Mouse (Mus musculus): ENCODE measurements around the gene Fgg.

Fgg gene

GRCm38 (mm10) chr3:83027546-83028251 is 20.2 kb downstream of the Fgg start:
- no peak for DNase-seq

GRCm38 (mm10) chr3:83030331-83030730 is 22.8 kb downstream of the Fgg start:
- no peak for DNase-seq

GRCm38 (mm10) chr3:83032746-83033308 is 25.3 kb downstream of the Fgg start:
- DNase-seq: no peak

GRCm38 (mm10) chr3:83033801-83034200 is 26.3 kb downstream of the Fgg start:
- DNase-seq: no peak

GRCm38 (mm10) chr3:83038865-83039264 is 31.3 kb downstream of the Fgg start:
- DNase-seq: no peak

- DNase-seq: no peak
Measured at GRCm38 (mm10) chr3:83039666-83040065, 32.1 kb downstream of the Fgg start.

- no peak for DNase-seq
Measured at GRCm38 (mm10) chr3:83042451-83042850, 34.9 kb downstream of the Fgg start.

GRCm38 (mm10) chr3:83046649-83047048 is 39.1 kb downstream of the Fgg start:
- no peak for DNase-seq

- DNase-seq: no peak
Measured at GRCm38 (mm10) chr3:83049680-83050079, 42.2 kb downstream of the Fgg start, which contains the start of gene Fgb. Gene Fgb, minus strand, starts transcription at chr3:83049863.

GRCm38 (mm10) chr3:83050661-83051060 is 43.1 kb downstream of the Fgg start:
- DNase-seq: no peak

GRCm38 (mm10) chr3:83052102-83052501 is 44.6 kb downstream of the Fgg start:
- DNase-seq: no peak

GRCm38 (mm10) chr3:83053126-83053525 is 45.6 kb downstream of the Fgg start:
- no peak for DNase-seq

- DNase-seq: peak; percentile 17
Measured at GRCm38 (mm10) chr3:83053758-83054157, 46.2 kb downstream of the Fgg start.

- no peak for DNase-seq
Measured at GRCm38 (mm10) chr3:83054759-83055158, 47.2 kb downstream of the Fgg start.

GRCm38 (mm10) chr3:83055281-83056038 is 47.9 kb downstream of the Fgg start, which contains the start of gene Plrg1:
Gene Plrg1, plus strand, starts transcription at chr3:83055522.
- DNase-seq: peak; percentile 100

- no peak for DNase-seq
Measured at GRCm38 (mm10) chr3:83057046-83057445, 49.5 kb downstream of the Fgg start.
